Mouse (Mus musculus) cerebellum, adult 2 months (tissue): Measurements from ENCODE around the gene Nrp1.

Experiments
- CTCF ChIP-seq: fragments of 200-500 bp; IDR thresholded peaks from 2 replicates; pipeline ENCODE4 v1.5.1; 2011; ENCODE audit warnings: low read depth, mild to moderate bottlenecking, control low read depth, low read length, moderate library complexity, borderline replicate concordance; ENCODE audit not compliant: insufficient read depth
- POLR2A ChIP-seq: fragments of 200-500 bp; IDR thresholded peaks from 2 replicates; pipeline ENCODE4 v1.6.1; 2011; ENCODE audit warnings: low read length, control low read depth, borderline replicate concordance; ENCODE audit not compliant: insufficient read depth

- TF ChIP-seq CTCF (no peak), POLR2A (no peak)
Observed at GRCm38 (mm10) chr8:128484720-128485124, 126.3 kb downstream of the Nrp1 start.
